In genomic region chr7:99140511-99140910, GRCm38 (mm10) we compare ENCODE assay signal across 8 mouse cellular contexts. TPM values are rescaled to one million over a fixed set of nuclear protein-coding genes. Genes with fewer than 3 reads are reported as not detected.
DNase-seq lines count a peak whose midpoint lies in the region; ATAC-seq and TF ChIP-seq lines count a peak whose summit lies in the region.

No protein-coding gene starts in this region.

- H3K4me3 ChIP-seq in heart, embryonic 16.5 days (ENCODE audit: low read length), result peak overlapping the region; percentile 63
- peak overlapping the region; percentile 99 for H3K4me3 ChIP-seq in E14TG2a.4 (replicated peaks; ENCODE audit: low read length)
- peak overlapping the region; percentile 97 for H3K4me3 ChIP-seq in embryonic facial prominence, embryonic 12.5 days
- H3K4me3 ChIP-seq in limb, embryonic 12.5 days (replicated peaks), result peak overlapping the region; percentile 96
- H3K4me3 ChIP-seq in stomach, embryonic 14.5 days (ENCODE audit: low read depth, low read length), result peak overlapping the region; percentile 97

- TF ChIP-seq CTCF in E14TG2a.4 (conservative IDR thresholded peaks at IDR 0.05; ENCODE audit: low read length), result no peak

- no peak for DNase-seq in heart, adult 11 months
- no peak for DNase-seq in cerebellum, adult 9-10 months
- no peak for DNase-seq in yolk sac, embryonic 10.5 days (ENCODE audit: low spot score)

- peak overlapping the region; percentile 93 for H3K27ac ChIP-seq in heart, embryonic 16.5 days (ENCODE audit: low read length)
- peak overlapping the region; percentile 86 for H3K27ac ChIP-seq in embryonic facial prominence, embryonic 12.5 days
- peak overlapping the region; percentile 81 for H3K27ac ChIP-seq in limb, embryonic 12.5 days
- H3K27ac ChIP-seq in stomach, embryonic 14.5 days (ENCODE audit: low read length), result peak overlapping the region; percentile 86

- 0 out of 2 replicates have a peak, but pooled peaks cover 7% of the 10 kb centered on the region for H3K4me1 ChIP-seq in heart, embryonic 16.5 days (ENCODE audit: control insufficient read depth, insufficient read depth, low read length)
- H3K4me1 ChIP-seq in E14TG2a.4 (replicated peaks; ENCODE audit: low read depth, low read length), result peaks cover 33% of the 10 kb centered on the region
- peaks cover 14% of the 10 kb centered on the region for H3K4me1 ChIP-seq in embryonic facial prominence, embryonic 12.5 days
- H3K4me1 ChIP-seq in limb, embryonic 12.5 days (replicated peaks), result peaks cover 21% of the 10 kb centered on the region
- H3K4me1 ChIP-seq in stomach, embryonic 14.5 days (ENCODE audit: control insufficient read depth, insufficient read depth, low read length), result peaks cover 9% of the 10 kb centered on the region; the same call in 1 of the 2 replicates

- no peaks in the 10 kb centered on the region; the same call in 1 of the 2 replicates for H3K36me3 ChIP-seq in heart, embryonic 16.5 days (ENCODE audit: control insufficient read depth, insufficient read depth)
- H3K36me3 ChIP-seq in E14TG2a.4 (ENCODE audit: insufficient read depth, low read length), result no peaks in the 10 kb centered on the region
- no peaks in the 10 kb centered on the region for H3K36me3 ChIP-seq in embryonic facial prominence, embryonic 12.5 days
- H3K36me3 ChIP-seq in limb, embryonic 12.5 days, result no peaks in the 10 kb centered on the region
- H3K36me3 ChIP-seq in stomach, embryonic 14.5 days (ENCODE audit: control insufficient read depth, insufficient read depth, low read length), result no peaks in the 10 kb centered on the region

- peak; percentile 1; the same call in 1 of the 2 replicates for ATAC-seq in heart, embryonic 16.5 days (replicated peaks; ENCODE audit: extremely low read depth, insufficient read depth, low FRiP score)
- 0 out of 2 replicates have a peak, but pooled peaks have one; percentile 0 for ATAC-seq in embryonic facial prominence, embryonic 12.5 days (ENCODE audit: insufficient number of reproducible peaks, insufficient read depth, low FRiP score, low TSS enrichment)
- ATAC-seq in limb, embryonic 12.5 days (ENCODE audit: insufficient number of reproducible peaks, insufficient read depth, low FRiP score, low TSS enrichment, low read depth), result no peak
- no peak for ATAC-seq in stomach, embryonic 14.5 days (ENCODE audit: insufficient number of reproducible peaks, insufficient read depth, low FRiP score, low read depth)

- H3K4me2 ChIP-seq in heart, embryonic 16.5 days (ENCODE audit: low read depth, low read length), result peak overlapping the region; percentile 90
- peak overlapping the region; percentile 86 for H3K4me2 ChIP-seq in embryonic facial prominence, embryonic 12.5 days (replicated peaks)
- peak overlapping the region; percentile 79 for H3K4me2 ChIP-seq in limb, embryonic 12.5 days
- H3K4me2 ChIP-seq in stomach, embryonic 14.5 days (replicated peaks; ENCODE audit: low read depth, low read length), result peak overlapping the region; percentile 70

- no peaks in the 10 kb centered on the region for H3K27me3 ChIP-seq in heart, embryonic 16.5 days (ENCODE audit: control insufficient read depth, insufficient read depth, low read length)
- peaks cover 17% of the 10 kb centered on the region for H3K27me3 ChIP-seq in E14TG2a.4 (ENCODE audit: insufficient read depth, low read length)
- H3K27me3 ChIP-seq in embryonic facial prominence, embryonic 12.5 days, result no peaks in the 10 kb centered on the region
- H3K27me3 ChIP-seq in limb, embryonic 12.5 days, result no peaks in the 10 kb centered on the region
- no peaks in the 10 kb centered on the region for H3K27me3 ChIP-seq in stomach, embryonic 14.5 days (ENCODE audit: control insufficient read depth, insufficient read depth, low read length)

- H3K9ac ChIP-seq in heart, embryonic 16.5 days (ENCODE audit: low read length), result peak overlapping the region; percentile 95
- H3K9ac ChIP-seq in embryonic facial prominence, embryonic 12.5 days, result peak overlapping the region; percentile 91
- peak overlapping the region; percentile 81 for H3K9ac ChIP-seq in limb, embryonic 12.5 days (replicated peaks)
- peak overlapping the region; percentile 85 for H3K9ac ChIP-seq in stomach, embryonic 14.5 days (replicated peaks; ENCODE audit: low read depth, low read length)

- WGBS in heart, embryonic 16.5 days, result under 1% methylated on average over 34 of the region's 39 CpGs
- WGBS in embryonic facial prominence, embryonic 12.5 days, result under 1% methylated on average over 28 of the region's 39 CpGs
- under 1% methylated on average over 36 of the region's 39 CpGs for WGBS in limb, embryonic 12.5 days
- WGBS in stomach, embryonic 14.5 days, result under 1% methylated on average over 38 of the region's 39 CpGs

- H3K9me3 ChIP-seq in heart, embryonic 16.5 days (replicated peaks; ENCODE audit: control insufficient read depth, low read length), result 0 out of 2 replicates have a peak, but pooled peaks cover under 1% of the 10 kb centered on the region
- H3K9me3 ChIP-seq in E14TG2a.4 (ENCODE audit: low read length), result no peaks in the 10 kb centered on the region
- no peaks in the 10 kb centered on the region for H3K9me3 ChIP-seq in embryonic facial prominence, embryonic 12.5 days
- H3K9me3 ChIP-seq in limb, embryonic 12.5 days, result no peaks in the 10 kb centered on the region
- no peaks in the 10 kb centered on the region for H3K9me3 ChIP-seq in stomach, embryonic 14.5 days (ENCODE audit: control insufficient read depth, low read depth, low read length)

RNA-seq across cellular contexts. Expression of gene Uvrag, which starts 0.4 kb away (rescaled TPM):
- polyA plus RNA-seq in heart, embryonic 16.5 days (2015; fragmentation: Nextera tagmentation; extraction: Ambion mirVana), result 16.3 and 17.3 TPM in 2 replicates
- polyA plus RNA-seq in embryonic facial prominence, embryonic 12.5 days (2016; fragmentation: Nextera tagmentation; extraction: Ambion mirVana), result 17.6 and 20.2 TPM in 2 replicates
- 16.8 and 17.4 TPM in 2 replicates for polyA plus RNA-seq in limb, embryonic 12.5 days (2016; fragmentation: Nextera tagmentation; extraction: Ambion mirVana)
- polyA plus RNA-seq in stomach, embryonic 14.5 days (2014; fragmentation: Nextera tagmentation; extraction: Ambion mirVana), result 22.0 and 23.9 TPM in 2 replicates

RNA-seq across cellular contexts. Expression of gene Dgat2, which starts 42.0 kb away (rescaled TPM):
- 38.5 and 44.9 TPM in 2 replicates for polyA plus RNA-seq in heart, embryonic 16.5 days (2015; fragmentation: Nextera tagmentation; extraction: Ambion mirVana)
- 14.4 and 14.7 TPM in 2 replicates for polyA plus RNA-seq in embryonic facial prominence, embryonic 12.5 days (2016; fragmentation: Nextera tagmentation; extraction: Ambion mirVana)
- polyA plus RNA-seq in limb, embryonic 12.5 days (2016; fragmentation: Nextera tagmentation; extraction: Ambion mirVana), result 14.0 and 14.1 TPM in 2 replicates
- polyA plus RNA-seq in stomach, embryonic 14.5 days (2014; fragmentation: Nextera tagmentation; extraction: Ambion mirVana), result 20.3 and 22.5 TPM in 2 replicates

Comparison
In these comparisons a context has a peak if more than half of its experiments do, and no peak if none do; other contexts are left out.
1. ATAC-seq: peak in heart, embryonic 16.5 days (single experiment) and embryonic facial prominence, embryonic 12.5 days (single experiment); none in limb, embryonic 12.5 days (single experiment) and stomach, embryonic 14.5 days (single experiment).
2. Peak in every context shown above with its lines, with median percentiles within 50 percentile points of each other: H3K27ac ChIP-seq, H3K4me2 ChIP-seq, H3K4me3 ChIP-seq and H3K9ac ChIP-seq.